10 mouse cellular contexts compared by ENCODE assay signal in genomic region chr5:98166116-98166515, GRCm38 (mm10). TPM values are rescaled to one million over a fixed set of nuclear protein-coding genes. Genes with fewer than 3 reads are reported as not detected.
DNase-seq lines count a peak whose midpoint lies in the region; ATAC-seq and TF ChIP-seq lines count a peak whose summit lies in the region.
"Had no signal": no experiment of that assay in that cellular context is flagged by ENCODE, and none has a peak within 500 bp of the region (broad histone marks: within the 10 kb centered on the region; RNA-seq: fewer than 3 reads in every experiment).

No protein-coding gene starts in this region.

- H3K4me3 ChIP-seq in lung, postnatal 0 days (ENCODE audit: low read depth, low read length) = no peak overlapping the region
- no peak overlapping the region for H3K4me3 ChIP-seq in hindbrain, embryonic 14.5 days (replicated peaks; ENCODE audit: low read length)

- H3K27me3 ChIP-seq in lung, postnatal 0 days (replicated peaks; ENCODE audit: insufficient read depth, low read length) = peaks cover 41% of the 10 kb centered on the region; the same call in 1 of the 2 replicates
- peaks cover 42% of the 10 kb centered on the region for H3K27me3 ChIP-seq in hindbrain, embryonic 14.5 days (ENCODE audit: control insufficient read depth, insufficient read depth, low read length)

- DNase-seq in gastrocnemius, postnatal 10 days = peak; percentile 7
- no peak for DNase-seq in gastrocnemius, postnatal 36 days
- no peak for DNase-seq in lung, postnatal 0 days (ENCODE audit: low spot score)
- no peak for DNase-seq in lung, postnatal 14 days
- peak; percentile 57 for DNase-seq in hindbrain, embryonic 14.5 days (ENCODE audit: low spot score)
- DNase-seq in retina, embryonic 14.5 days (ENCODE audit: low spot score) = peak; percentile 29
- no peak for DNase-seq in left cerebral cortex, adult 11 months (ENCODE audit: low spot score)
- DNase-seq in B cell, adult 2 months = no peak
- DNase-seq: kidney, postnatal 25 days had no signal

- H3K4me1 ChIP-seq in lung, postnatal 0 days (ENCODE audit: insufficient read depth, low read depth, low read length) = 0 out of 2 replicates have a peak, but pooled peaks cover 5% of the 10 kb centered on the region
- peaks cover 25% of the 10 kb centered on the region for H3K4me1 ChIP-seq in hindbrain, embryonic 14.5 days (replicated peaks; ENCODE audit: control insufficient read depth, insufficient read depth, low read length)

- ATAC-seq in lung, postnatal 0 days = no peak
- ATAC-seq in hindbrain, embryonic 14.5 days (ENCODE audit: low FRiP score) = peak; percentile 29; the same call in 1 of the 2 replicates

- TF ChIP-seq CTCF in lung, postnatal 0 days (IDR thresholded peaks at IDR 0.05) = no peak

- no peak overlapping the region for H3K9ac ChIP-seq in lung, postnatal 0 days (replicated peaks; ENCODE audit: low read depth)
- no peak overlapping the region for H3K9ac ChIP-seq in hindbrain, embryonic 14.5 days

- H3K36me3 ChIP-seq in lung, postnatal 0 days (ENCODE audit: insufficient read depth, low read length) = no peaks in the 10 kb centered on the region
- no peaks in the 10 kb centered on the region for H3K36me3 ChIP-seq in hindbrain, embryonic 14.5 days (replicated peaks; ENCODE audit: control insufficient read depth, insufficient read depth)

- H3K27ac ChIP-seq in lung, postnatal 0 days (ENCODE audit: low read length) = no peak overlapping the region
- peak overlapping the region; percentile 58; the same call in 1 of the 2 replicates for H3K27ac ChIP-seq in hindbrain, embryonic 14.5 days

- intact Hi-C loops in gastrocnemius, postnatal 36 days (cut with DNase I) = loop anchor here (5.0 kb wide), 1 partner anchor 161 kb away; the partner anchor contains the start of gene Cfap299

- H3K9me3 ChIP-seq in lung, postnatal 0 days (ENCODE audit: low read length) = no peaks in the 10 kb centered on the region
- H3K9me3 ChIP-seq in hindbrain, embryonic 14.5 days (ENCODE audit: control insufficient read depth, low read length) = no peaks in the 10 kb centered on the region

- peak overlapping the region; percentile 68; the same call in 1 of the 2 replicates for H3K4me2 ChIP-seq in lung, postnatal 0 days (replicated peaks; ENCODE audit: low read depth, low read length)
- H3K4me2 ChIP-seq in hindbrain, embryonic 14.5 days (replicated peaks) = peak overlapping the region; percentile 13

- no peak for TF ChIP-seq EP300 in lung, postnatal 0 days (IDR thresholded peaks at IDR 0.05)

- WGBS in lung, postnatal 0 days = 6% methylated on average over 15 of the region's 15 CpGs
- 2% methylated on average over 15 of the region's 15 CpGs for WGBS in hindbrain, embryonic 14.5 days

RNA-seq across cellular contexts. Expression of gene Prdm8, which starts 0.9 kb away (rescaled TPM):
- 1 to 10 TPM; 1.1 to 1.7 TPM for total RNA-seq in gastrocnemius, postnatal 10 days (2021)
- total RNA-seq in gastrocnemius, postnatal 36 days (2021) = under 1 TPM; 0.72 to 0.92 TPM
- polyA plus RNA-seq in lung, postnatal 0 days (2015; fragmentation: Nextera tagmentation; extraction: Ambion mirVana) = 0.99 and 2.3 TPM in 2 replicates
- 4.9 and 5.3 TPM in 2 replicates for polyA plus RNA-seq in hindbrain, embryonic 14.5 days (2014; fragmentation: Nextera tagmentation; extraction: Ambion mirVana)
- polyA plus RNA-seq: liver, embryonic 11.5 days had no signal

Comparison
In these comparisons a context has a peak if more than half of its experiments do, and no peak if none do; other contexts are left out.
1. DNase-seq: peak in gastrocnemius, postnatal 10 days (single experiment), hindbrain, embryonic 14.5 days (single experiment) and retina, embryonic 14.5 days (single experiment); none in gastrocnemius, postnatal 36 days (0 of 2), lung, postnatal 0 days (single experiment), lung, postnatal 14 days (single experiment), left cerebral cortex, adult 11 months (single experiment) and B cell, adult 2 months (0 of 2).